Mouse (Mus musculus) embryonic facial prominence, embryonic 11.5 days (tissue): ENCODE measurements around the gene Tmem39a. TPM values are rescaled to one million over a fixed set of nuclear protein-coding genes. Genes with fewer than 3 reads are reported as not detected.

Experiments used
- ATAC-seq: fragments of 200-750 bp; cut with Nextera tagmentation; replicated peaks from 2 replicates; pipeline ENCODE4 v1.8.0; 2017; ENCODE audit warnings: low read depth; ENCODE audit not compliant: insufficient number of reproducible peaks, low FRiP score, low TSS enrichment
- DNase-seq: peaks from one replicate; pipeline ENCODE4 v3.0.0-alpha.2; 2015; ENCODE audit warnings: low spot score
- H3K27ac ChIP-seq: fragments of 300-500 bp; sonication (generic); replicated peaks from 2 replicates; pipeline ENCODE4 v1.5.1; 2014; ENCODE audit warnings: mild to moderate bottlenecking, low read depth, low read length, control low read depth
- H3K27me3 ChIP-seq: fragments of 300-500 bp; sonication (generic); 2 replicates; pipeline ENCODE4 v1.6.1; 2014; ENCODE audit warnings: mild to moderate bottlenecking, low read length, moderate library complexity, mixed read lengths; ENCODE audit not compliant: control insufficient read depth, insufficient read depth
- H3K36me3 ChIP-seq: fragments of 300-500 bp; sonication (generic); replicated peaks from 2 replicates; pipeline ENCODE4 v1.6.1; 2014; ENCODE audit warnings: low read depth, mild to moderate bottlenecking, low read length, moderate library complexity, mixed read lengths; ENCODE audit not compliant: control insufficient read depth, insufficient read depth
- H3K4me1 ChIP-seq: fragments of 300-500 bp; sonication (generic); 2 replicates; pipeline ENCODE4 v1.6.1; 2014; ENCODE audit warnings: low read length, mixed read lengths; ENCODE audit not compliant: control insufficient read depth, insufficient read depth
- H3K4me2 ChIP-seq: fragments of 300-500 bp; sonication (generic); 2 replicates; pipeline ENCODE4 v1.6.1; 2014; ENCODE audit warnings: low read depth, mild to moderate bottlenecking, control low read depth, low read length, moderate library complexity
- H3K4me3 ChIP-seq: fragments of 300-500 bp; sonication (generic); 2 replicates; pipeline ENCODE4 v1.5.1; 2014; ENCODE audit warnings: low read depth, low read length, control low read depth
- H3K9ac ChIP-seq: fragments of 300-500 bp; sonication (generic); replicated peaks from 2 replicates; pipeline ENCODE4 v1.6.1; 2014; ENCODE audit warnings: mild to moderate bottlenecking, control low read depth, low read length
- H3K9me3 ChIP-seq: fragments of 300-500 bp; sonication (generic); replicated peaks from 2 replicates; pipeline ENCODE4 v1.6.1; 2016; ENCODE audit warnings: mild to moderate bottlenecking, low read length, inconsistent platforms, mixed read lengths; ENCODE audit not compliant: control insufficient read depth
- WGBS: fragments of 180-500 bp; shearing (Covaris S2); extraction: QIAGEN DNeasy Blood & Tissue Kit; methylation state at CpG from one replicate; pipeline ENCODE4 v1.1.7; 2014; 5-methylcytosine and 5-hydroxymethylcytosine counted together
- polyA plus RNA-seq: library from polyadenylated mRNA; unstranded; fragments of >200 nt; fragmentation: Nextera tagmentation; extraction: Ambion mirVana; gene quantifications from 2 replicates; pipeline ENCODE4 v1.2.1, GENCODE M21; 2014

The Tmem39a gene
- 107 and 116 TPM in 2 replicates for polyA plus RNA-seq

DNA sequence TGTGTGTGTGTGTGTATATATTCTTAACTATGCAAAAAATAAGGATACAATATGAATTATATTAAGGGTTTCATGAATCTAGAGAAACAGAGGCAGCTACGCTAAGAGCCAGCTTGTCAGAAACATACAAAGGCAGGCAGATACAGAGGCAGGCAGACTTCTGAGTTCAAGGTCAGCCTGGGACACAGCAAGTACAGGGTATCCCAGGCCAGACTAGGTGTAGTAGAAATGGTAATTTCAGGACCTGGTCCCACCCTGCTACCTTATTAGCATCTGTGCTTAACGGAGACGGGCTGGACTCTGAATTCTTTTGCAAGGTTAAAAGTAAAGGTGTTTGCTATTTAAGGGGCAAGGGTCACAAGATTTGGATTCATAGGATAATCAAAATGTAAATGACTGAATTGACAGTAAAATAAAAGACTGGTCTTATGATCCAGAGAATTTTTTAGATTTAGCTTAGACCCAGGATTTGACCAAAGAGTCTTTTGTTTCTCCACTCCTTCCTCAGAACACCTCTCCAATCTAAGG, at the start of gene Tmem39a:
Tmem39a (plus strand) TSS at position 478 of the 528 bp plus-strand sequence.
- DNase-seq (no peak), ATAC-seq (no peak)
- no peak within 1 kb of the TSS for H3K27ac ChIP-seq
- H3K4me1 ChIP-seq, result no peaks in the 10 kb centered on the region
- WGBS, result 86% methylated on average over 3 of the region's 3 CpGs
- no peak within 1 kb of the TSS for H3K9ac ChIP-seq
- H3K4me3 ChIP-seq, result no peak within 1 kb of the TSS
- no peaks in the 10 kb centered on the region for H3K27me3 ChIP-seq
- H3K4me2 ChIP-seq, result no peak within 1 kb of the TSS
- H3K36me3 ChIP-seq, result no peaks in the 10 kb centered on the region
- H3K9me3 ChIP-seq, result no peaks in the 10 kb centered on the region

DNA sequence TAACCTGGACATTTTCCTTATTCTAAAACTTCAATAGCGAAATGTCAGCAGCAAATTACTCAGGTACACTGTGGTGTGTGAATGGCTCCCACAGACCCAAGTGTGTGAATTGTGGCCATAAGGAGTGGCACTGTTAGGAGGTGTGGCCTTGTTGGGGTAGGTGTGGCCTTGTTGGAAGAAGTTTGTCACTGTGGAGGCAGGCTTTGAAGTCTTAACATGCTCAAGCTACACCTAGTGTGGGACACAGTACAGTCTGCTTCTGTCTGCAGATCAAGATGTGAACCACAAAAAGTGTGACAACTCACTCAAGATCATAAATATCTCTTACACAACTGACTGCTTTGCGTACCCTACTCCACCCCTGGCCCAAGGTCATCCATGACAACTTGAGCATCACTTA, 47.7 kb upstream of the Tmem39a start:
- WGBS, result 100% methylated on average over 2 of the region's 2 CpGs
- ATAC-seq (no peak), DNase-seq (no peak)
- Histone ChIP-seq H3K27me3 (no peaks in the 10 kb centered on the region), H3K9ac (no peak overlapping the region), H3K4me1 (no peaks in the 10 kb centered on the region), H3K4me2 (no peak overlapping the region), H3K27ac (no peak overlapping the region), H3K36me3 (peaks cover 4% of the 10 kb centered on the region; the same call in 1 of the 2 replicates), H3K4me3 (no peak overlapping the region), H3K9me3 (no peaks in the 10 kb centered on the region)

DNA sequence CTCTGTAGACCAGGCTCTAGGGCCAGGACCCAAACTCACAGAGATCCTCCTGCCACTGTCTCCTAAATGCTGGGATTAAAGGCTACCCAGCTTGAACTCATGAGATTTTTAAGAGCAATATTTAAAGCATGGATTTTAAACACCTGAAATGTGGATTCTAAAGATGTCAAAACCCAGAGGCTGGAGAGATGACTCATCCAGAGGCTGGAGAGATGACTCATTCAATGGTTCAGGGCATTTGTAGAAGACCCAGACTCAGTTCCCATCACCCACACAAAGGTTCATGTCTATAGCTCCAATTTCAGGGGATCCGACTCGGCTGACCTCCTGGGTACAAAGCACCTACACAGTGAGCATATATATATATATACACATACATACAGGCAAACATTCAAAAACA, 39.4 kb upstream of the Tmem39a start:
- H3K4me1 ChIP-seq, result no peaks in the 10 kb centered on the region
- no peaks in the 10 kb centered on the region for H3K27me3 ChIP-seq
- H3K9me3 ChIP-seq, result no peaks in the 10 kb centered on the region
- H3K4me3 ChIP-seq, result no peak overlapping the region
- H3K4me2 ChIP-seq, result no peak overlapping the region
- no peaks in the 10 kb centered on the region; the same call in 1 of the 2 replicates for H3K36me3 ChIP-seq
- H3K27ac ChIP-seq, result no peak overlapping the region
- H3K9ac ChIP-seq, result no peak overlapping the region
- WGBS, result 95% methylated on average over 2 of the region's 2 CpGs
- no peak for DNase-seq
- no peak for ATAC-seq

DNA sequence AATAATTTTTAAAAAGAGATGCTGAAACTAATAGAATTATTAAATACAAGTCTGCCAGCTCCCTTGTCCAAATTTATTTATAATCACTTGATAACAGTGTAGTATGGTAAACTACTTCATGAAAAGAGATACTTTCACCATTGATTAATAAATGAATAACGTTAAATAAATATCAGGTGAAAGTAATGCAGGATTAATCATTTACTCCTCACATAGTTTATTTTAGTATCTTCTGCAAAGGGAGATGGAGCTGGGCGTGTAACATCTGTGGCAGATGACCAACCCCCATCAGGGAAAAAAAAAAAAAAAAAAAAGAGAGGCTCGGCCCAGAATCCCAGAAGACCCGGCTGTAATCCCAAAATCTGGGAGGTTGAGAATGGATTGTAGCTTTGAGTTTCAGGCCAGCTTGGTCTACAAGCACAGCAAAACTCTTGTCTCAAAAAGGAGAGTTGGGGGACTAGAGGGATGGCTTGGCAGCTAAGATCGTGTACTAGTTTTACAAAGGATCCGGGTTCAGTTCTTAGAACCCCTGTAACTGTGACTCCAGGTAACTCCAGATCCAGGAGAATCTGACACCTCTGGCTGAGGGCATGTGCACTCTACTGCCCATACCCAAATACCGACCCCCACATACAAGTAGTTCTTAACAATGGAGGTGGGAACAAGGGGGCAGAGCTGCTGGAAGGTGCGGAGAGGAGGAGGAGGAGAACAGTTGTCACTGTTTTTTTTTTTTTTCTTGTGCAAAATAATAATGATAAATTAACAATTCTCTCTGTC, 37.1 kb upstream of the Tmem39a start:
- peak; percentile 7 for DNase-seq
- ATAC-seq, result no peak
- WGBS, result 36% methylated on average over 8 of the region's 8 CpGs
- H3K27me3 ChIP-seq, result no peaks in the 10 kb centered on the region
- no peak overlapping the region for H3K27ac ChIP-seq
- no peaks in the 10 kb centered on the region for H3K4me1 ChIP-seq
- no peaks in the 10 kb centered on the region for H3K9me3 ChIP-seq
- no peak overlapping the region for H3K9ac ChIP-seq
- peak overlapping the region; percentile 93 for H3K4me3 ChIP-seq
- no peaks in the 10 kb centered on the region; the same call in 1 of the 2 replicates for H3K36me3 ChIP-seq
- peak overlapping the region; percentile 44 for H3K4me2 ChIP-seq

DNA sequence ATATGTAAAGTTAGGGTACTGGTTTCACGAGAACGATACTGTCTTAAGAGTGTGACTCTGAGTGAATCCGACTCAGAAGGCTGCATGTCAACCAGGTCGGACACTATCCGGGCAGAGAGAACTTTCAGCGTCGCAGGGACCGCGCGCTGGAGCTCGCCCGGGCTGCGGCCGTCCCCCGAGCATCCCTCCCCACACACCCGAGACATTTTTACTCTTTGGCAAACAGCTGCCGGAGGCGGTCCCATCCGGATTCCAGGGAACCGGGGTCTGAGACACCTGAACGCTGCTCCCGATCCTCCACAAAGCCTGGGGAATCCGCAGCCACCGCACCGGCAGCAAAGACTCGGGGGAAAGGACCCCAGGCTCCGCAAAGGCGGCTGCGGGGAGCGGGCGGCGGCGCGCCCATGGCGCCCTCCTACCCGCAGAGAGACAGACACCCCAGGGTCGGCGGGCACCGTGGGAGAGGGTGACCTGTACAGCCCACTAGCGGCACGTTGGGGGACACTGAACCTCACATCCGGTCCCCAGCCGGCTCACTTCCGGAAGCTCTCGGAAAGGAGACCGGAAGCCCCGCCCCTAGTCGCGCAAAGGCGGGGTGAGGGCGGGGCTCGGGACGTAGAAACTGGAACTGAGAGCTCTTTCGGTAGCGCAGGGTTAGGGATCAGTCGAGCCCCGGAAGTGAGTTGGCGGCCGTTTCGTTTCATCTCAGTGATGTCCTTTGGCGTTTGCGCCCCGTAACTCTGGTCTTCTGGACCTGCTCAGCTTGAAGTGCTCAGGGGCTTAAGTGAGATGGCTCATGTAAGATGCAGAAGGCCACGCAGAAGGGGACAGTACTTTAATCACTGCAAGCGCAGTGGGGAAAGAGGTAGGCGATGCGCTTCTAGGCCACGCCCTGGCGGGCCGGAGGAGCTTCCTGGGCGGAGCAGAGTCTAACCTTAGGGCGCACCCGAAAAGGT, 36.1 kb upstream of the Tmem39a start, which contains the start of gene Timmdc1:
Timmdc1 (minus strand) TSS at position 535 of the 956 bp plus-strand sequence.
- Histone ChIP-seq H3K27me3 (no peaks in the 10 kb centered on the region), H3K4me2 (peak within 1 kb of the TSS; percentile 44), H3K9ac (peak within 1 kb of the TSS; percentile 93), H3K36me3 (no peaks in the 10 kb centered on the region; the same call in 1 of the 2 replicates), H3K9me3 (no peaks in the 10 kb centered on the region), H3K4me1 (no peaks in the 10 kb centered on the region), H3K27ac (peak within 1 kb of the TSS; percentile 75), H3K4me3 (peak within 1 kb of the TSS; percentile 93)
- peak; percentile 98 for DNase-seq
- WGBS, result under 1% methylated on average over 73 of the region's 73 CpGs
- ATAC-seq, result peak; percentile 97

DNA sequence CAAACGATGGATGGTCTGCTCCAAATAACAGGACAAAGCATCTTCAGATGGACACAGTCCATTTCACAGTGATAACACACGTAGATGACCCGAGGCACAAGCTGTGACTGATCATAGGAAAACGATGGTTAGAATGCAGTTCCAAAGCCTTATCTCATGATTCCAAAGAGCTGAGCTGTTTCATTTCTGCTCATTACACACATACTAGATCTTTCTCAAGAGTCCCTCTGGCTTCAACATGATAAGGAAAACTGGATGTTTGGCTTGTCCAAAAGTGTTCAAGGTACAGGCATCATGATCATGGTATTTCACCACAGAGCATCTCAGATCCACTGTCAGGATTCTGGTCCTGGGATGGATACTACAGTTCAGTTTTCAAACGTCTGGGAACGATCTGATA, 32.2 kb upstream of the Tmem39a start:
- H3K4me2 ChIP-seq, result no peak overlapping the region
- H3K4me3 ChIP-seq, result no peak overlapping the region
- 89% methylated on average over 6 of the region's 6 CpGs for WGBS
- H3K27me3 ChIP-seq, result no peaks in the 10 kb centered on the region
- H3K27ac ChIP-seq, result no peak overlapping the region
- ATAC-seq (no peak), DNase-seq (no peak)
- H3K9ac ChIP-seq, result no peak overlapping the region
- H3K4me1 ChIP-seq, result no peaks in the 10 kb centered on the region
- no peaks in the 10 kb centered on the region for H3K9me3 ChIP-seq
- H3K36me3 ChIP-seq, result peaks cover 2% of the 10 kb centered on the region

DNA sequence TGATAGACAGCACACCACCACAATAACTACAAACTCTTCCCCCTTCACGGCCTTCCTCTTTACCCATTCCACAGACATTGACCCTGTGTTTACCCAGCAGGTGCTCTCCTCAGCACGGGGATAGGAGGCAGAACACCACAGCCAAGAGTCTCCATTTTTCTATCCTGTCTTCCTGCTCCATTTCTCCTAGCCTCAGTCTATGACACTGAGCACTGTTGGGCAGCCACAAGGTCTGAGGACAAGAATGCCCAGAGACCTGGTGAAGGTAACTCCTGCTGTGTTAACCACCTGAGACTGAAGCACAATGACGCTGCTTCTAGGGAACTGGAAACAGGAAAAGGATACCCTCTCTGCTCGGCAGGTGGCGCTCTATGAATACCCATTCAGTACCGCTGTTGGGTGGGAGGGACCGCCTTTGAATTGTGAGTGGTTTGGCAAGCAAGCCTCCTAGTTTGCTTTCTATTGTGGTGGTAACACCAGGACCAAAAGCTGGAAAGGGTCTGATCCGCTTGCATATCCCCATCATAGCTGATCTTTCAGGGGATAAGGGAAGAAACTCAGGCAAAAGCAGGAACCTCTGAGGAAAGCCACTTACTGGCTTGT, 21.9 kb upstream of the Tmem39a start:
- Histone ChIP-seq H3K4me2 (no peak overlapping the region), H3K4me3 (no peak overlapping the region), H3K27me3 (no peaks in the 10 kb centered on the region), H3K9ac (no peak overlapping the region), H3K9me3 (no peaks in the 10 kb centered on the region), H3K36me3 (peaks cover 3% of the 10 kb centered on the region; the same call in 1 of the 2 replicates), H3K4me1 (no peaks in the 10 kb centered on the region), H3K27ac (no peak overlapping the region)
- DNase-seq (peak; percentile 80), ATAC-seq (no peak)
- whole genome bisulfite sequencing, result 54% methylated on average over 8 of the region's 8 CpGs
